Mouse (Mus musculus) bone marrow macrophage, adult 2 months (primary cell): ENCODE results near the gene March8.

Source experiments
- CTCF ChIP-seq: IDR thresholded peaks from 2 replicates; pipeline ENCODE4 v1.5.1; 2012; ENCODE audit warnings: low read depth, mild to moderate bottlenecking, low read length, moderate library complexity
- POLR2A ChIP-seq: IDR thresholded peaks from 2 replicates; pipeline ENCODE4 v1.6.1; 2012; ENCODE audit warnings: mild to moderate bottlenecking, low read depth, low read length, borderline replicate concordance

DNA sequence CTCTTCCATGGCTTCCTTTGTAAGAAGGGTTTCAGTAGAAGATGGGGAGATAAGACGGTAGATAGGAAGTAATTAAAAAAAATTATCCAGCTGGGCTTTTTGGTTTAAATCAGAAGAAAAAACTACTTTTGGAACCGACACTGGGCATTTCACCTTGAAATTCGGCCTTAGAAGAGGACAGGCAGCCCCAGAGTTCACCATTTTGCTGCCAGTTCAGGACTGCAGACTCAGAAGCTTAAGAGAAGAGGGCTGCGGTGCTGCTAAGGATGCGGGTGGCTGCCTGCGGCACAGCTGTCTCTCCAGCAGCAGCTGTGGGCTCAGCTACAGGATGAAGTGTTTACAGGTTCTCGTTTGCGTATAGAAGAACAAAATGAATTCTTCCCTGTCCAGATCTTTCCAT, 20.2 kb downstream of the March8 start:
- no peak for TF ChIP-seq POLR2A
- no peak for TF ChIP-seq CTCF
